Mouse (Mus musculus): ENCODE data around the gene Deup1.

The Deup1 gene

DNA sequence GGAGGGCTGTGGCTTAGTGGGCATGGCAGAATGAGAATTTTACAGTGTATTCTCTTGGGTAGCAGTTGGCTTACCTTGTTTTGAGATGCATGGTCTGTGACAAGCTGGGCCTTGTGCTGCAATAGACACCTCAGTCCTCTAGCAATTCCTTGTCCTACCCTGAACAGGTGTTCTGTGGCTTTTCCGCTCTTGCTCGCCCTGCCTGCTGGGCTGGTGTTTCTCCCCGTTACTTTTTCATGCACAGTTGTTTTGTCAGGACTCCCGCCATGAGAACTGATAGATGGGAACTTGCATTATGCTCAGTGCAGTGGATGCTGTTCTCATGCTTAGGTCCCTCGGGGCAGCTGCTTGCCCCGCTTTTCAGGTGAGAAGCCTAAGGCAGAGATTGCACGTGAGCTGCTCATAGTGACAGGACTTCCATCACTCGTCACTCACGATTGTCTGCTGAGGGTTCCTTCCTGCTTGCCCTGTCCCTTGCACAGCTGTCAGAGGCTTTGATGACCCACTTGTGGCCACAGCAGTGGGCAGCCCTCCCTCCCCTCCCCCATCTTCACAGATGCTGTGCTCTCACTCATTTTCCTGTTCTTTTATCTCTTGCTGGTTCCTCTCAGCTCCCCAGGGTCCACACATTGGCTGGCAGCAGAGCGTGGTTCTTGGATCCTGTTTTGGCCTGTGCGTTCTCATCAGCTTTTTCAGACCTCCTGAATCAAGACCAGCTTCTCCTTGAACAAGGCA lies 94.2 kb downstream of the Deup1 start:
- no peak for DNase-seq (ENCODE audit: low read depth)

- DNase-seq (ENCODE audit: low read depth): no peak
Measured at GRCm38 (mm10) chr9:15531204-15531603, 96.5 kb downstream of the Deup1 start.

GRCm38 (mm10) chr9:15529965-15530320 lies 97.8 kb downstream of the Deup1 start:
- DNase-seq (ENCODE audit: low read depth): no peak

DNA sequence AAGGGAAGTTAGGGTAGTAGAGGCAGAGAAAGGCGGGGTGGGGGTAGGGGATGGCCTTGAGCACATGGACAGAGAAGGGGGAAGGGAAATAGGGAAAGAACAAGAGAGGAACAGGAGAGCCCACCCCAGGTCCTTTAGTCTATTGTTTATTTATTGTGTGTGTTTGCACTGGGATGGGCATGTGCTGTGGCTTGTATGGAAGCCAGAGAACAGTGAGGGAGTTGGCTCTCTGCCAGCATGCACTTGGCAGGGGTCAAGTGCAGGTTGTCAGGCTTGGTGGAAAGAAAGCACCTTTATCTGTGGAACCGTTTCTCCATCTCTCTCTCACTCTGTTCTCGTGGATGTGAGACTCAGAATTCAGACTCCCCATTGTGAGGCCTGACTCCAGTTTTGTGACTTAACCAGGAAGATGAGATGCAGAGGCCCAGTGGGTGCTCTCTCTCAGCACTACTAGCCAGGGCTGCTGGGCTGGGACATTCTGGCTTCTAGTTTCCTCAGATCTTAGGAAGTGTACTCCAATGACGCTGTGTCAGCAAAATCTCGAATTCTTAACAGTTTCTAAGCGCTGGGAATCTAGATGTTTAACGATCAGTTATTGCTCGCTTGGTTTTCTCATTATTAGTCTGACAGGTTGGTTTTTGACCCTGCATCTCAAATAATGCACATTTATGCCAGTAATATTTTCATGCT lies 98.3 kb downstream of the Deup1 start:
- no peak for DNase-seq (ENCODE audit: low read depth)

DNA sequence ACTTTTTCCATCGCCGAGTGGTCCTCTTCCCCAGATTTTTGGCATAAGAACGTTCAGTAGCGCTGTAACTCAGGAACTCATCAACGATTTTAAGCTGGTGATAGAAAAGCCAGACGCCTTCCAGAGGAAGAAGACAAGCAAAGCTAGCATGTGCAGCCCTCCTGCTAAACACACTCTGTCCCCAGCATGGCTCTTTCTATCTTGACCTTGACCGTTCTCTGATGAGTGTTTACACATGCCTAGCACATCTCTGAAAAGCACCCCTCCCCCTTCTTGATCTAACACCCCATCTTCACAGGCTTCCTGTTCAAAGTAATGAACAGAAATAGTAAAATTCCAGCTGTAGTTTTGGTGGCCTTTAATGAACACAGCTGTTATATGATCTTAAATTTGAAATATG lies 99.4 kb downstream of the Deup1 start:
- no peak for DNase-seq (ENCODE audit: low read depth)

DNA sequence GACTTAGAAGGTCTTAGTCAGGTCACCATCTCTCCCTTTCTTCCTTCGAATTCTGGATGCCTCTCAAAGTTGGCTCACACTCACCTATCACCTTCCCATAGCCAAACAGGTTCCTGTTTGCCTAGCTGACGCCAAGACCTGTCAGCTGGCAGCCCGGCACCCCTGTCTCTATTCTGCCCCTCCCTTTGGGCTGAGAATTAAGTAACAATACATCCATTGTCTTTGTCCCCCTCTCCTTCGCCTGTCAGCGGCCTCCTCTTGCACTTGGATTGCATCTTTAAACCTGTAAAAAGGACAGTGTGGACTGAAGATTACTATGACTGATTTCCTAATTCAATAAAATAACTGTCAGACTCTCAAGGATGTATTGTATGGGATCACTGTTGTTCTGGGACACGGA lies 99.9 kb downstream of the Deup1 start:
- DNase-seq (ENCODE audit: low read depth): no peak

GRCm38 (mm10) chr9:15526539-15526938 lies 101.2 kb downstream of the Deup1 start:
- no peak for DNase-seq (ENCODE audit: low read depth)

DNA sequence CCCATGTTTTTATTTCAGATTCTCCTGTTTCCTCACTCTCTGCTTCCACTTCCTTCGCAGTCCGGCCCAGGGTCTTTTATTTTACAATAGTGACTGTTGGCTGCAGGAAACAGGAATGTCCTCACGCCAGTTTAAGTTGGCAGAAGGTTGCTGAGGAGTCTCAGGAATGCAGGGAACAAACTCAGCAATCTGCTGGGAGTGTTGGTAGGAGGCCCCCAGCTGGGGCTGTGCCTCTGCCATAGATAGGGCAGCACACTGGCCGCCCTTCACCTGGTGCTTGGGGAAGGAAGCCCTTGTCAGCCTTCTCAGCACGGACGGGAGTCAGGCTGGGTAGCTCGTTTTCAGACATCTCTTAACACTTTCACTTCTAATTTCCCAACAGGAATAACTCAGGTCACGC lies 102.5 kb downstream of the Deup1 start:
- DNase-seq (ENCODE audit: low read depth): no peak

DNA sequence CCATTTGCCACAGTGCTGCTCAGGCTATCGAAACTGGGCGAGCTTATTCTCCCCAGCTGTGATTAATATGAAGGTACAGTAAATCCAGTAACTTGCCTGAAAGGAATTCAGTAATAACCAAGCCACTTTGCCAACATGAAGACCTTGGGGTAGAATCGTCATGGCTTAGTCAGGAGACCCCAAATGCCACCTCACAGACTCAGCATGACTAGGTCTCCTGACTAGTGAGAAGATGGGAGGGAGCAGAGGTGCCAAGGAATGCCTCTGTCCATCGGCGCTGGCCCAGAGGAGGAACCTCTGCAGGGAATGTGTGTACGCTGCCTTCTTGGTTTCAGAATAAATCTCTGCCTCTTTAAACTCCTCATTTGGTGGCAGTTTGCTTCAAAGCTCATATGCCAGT lies 104.1 kb downstream of the Deup1 start:
- no peak for DNase-seq (ENCODE audit: low read depth)

DNA sequence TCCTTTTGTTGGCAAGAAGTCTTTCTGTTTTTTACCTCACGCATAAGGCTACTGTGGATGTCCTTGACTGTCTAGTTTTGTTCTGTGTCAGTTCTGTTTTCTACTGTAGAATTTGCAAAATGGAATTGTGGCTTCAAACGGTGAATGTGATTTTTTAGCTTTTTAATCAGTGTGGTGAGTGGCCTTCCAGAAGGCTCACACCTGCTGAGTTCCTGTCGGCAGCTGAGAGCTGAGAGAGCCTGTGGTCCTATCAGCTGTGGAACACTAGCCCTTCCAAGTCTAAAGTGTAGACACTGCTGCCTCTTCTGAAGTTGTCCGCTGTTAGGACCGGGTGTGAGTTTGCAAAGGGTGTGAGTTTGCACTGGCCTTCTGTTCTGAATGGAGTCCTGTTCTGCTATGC lies 104.8 kb downstream of the Deup1 start:
- DNase-seq (ENCODE audit: low read depth): no peak

GRCm38 (mm10) chr9:15522348-15522747 lies 105.4 kb downstream of the Deup1 start:
- no peak for DNase-seq (ENCODE audit: low read depth)

GRCm38 (mm10) chr9:15517979-15518378 lies 109.8 kb downstream of the Deup1 start:
- no peak for DNase-seq (ENCODE audit: low read depth)

DNA sequence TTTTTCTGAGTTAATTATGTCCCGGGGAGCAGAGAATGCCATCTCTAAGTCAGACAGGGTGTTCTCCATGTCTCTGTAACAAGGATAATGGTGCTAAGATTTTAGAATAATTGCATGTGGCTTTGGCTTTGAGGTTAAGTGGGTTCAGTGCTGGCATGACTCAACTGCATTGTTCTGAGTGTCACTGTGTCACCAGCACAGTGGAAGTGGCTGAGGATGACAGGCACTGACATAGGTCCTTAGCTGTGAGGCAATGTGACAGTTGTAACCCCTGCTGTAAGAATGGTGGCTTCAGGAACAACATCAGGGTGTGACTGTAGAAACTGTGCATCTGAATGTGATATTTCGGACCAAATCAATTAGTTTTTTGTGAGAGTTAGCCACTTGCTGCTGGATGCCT lies 111.7 kb downstream of the Deup1 start:
- no peak for DNase-seq (ENCODE audit: low read depth)

DNA sequence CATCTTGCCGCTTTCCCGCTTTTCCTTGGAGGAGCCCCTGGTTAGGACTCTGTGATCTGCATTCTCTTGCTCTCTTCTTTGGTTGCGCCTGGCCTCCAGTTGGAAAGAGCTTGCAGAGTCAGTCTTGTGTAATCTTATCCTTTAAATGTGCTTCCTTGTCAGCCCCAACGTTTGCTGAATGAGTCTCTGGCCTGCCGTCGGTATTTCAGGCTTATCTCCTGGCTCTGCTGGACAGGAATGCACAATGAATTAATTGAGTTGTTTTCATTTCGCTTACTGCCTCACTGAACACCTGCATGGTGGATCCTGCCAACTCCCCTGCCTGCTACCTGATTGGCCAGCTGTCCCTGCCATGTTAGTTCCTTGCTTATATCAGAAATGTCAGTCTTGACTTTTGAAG lies 114.8 kb downstream of the Deup1 start:
- no peak for DNase-seq (ENCODE audit: low read depth)

DNA sequence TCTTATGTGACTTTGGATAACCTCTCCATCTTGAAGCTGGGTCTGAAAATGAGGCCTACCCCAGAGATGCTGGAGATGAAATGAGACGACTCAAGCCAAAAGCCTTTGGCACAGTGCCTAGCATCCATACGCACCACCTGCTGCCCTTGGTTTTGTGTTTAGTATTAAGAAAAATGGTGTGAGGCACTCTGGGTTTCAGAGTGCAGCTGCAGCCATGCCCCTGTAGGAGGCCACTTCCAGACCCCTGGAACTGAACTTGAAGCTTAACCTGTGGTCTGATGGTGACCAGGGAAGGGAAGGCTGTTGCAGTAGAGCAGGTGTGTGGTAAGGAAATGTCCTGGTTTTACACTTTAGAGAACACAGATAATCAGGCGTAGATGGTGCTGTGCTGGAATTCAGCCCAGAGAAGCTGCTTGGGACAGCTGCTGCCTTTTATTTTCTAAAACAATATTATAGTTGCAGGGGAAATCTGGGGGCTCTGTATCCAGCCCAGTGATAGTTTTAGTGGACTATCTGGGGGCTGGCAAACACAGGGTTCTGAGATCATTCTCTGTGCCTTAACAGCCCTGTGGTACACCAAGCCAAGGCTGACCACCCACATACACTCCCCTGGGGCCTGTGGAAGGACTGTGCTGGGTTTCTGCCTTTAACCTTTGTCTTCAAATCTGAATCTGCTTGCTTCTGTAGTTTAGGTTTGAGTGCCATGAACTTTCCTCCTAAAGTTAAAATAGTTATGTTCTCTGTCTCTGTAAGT lies 117.0 kb downstream of the Deup1 start:
- DNase-seq (ENCODE audit: low read depth): no peak

All from c-Kit-positive CD71-positive TER-119-negative erythroid progenitor cells, embryonic 14.5 days (primary cell).